Mouse (Mus musculus): ENCODE measurements around the gene Ndufb10. TPM values are rescaled to one million over a fixed set of nuclear protein-coding genes. Genes with fewer than 3 reads are reported as not detected.
"Not testable (repeated sequence)": the region's sequence is repeated elsewhere in the genome, so short reads cannot be mapped to it uniquely, and the experiment has no call there.

The Ndufb10 gene
- total RNA-seq, 4 experiments from 2014 or later: 975 to 1,073 (median 990) TPM

- no peak for DNase-seq (ENCODE audit: low spot score)
Measured at GRCm38 (mm10) chr17:24734513-24734912, 10.2 kb upstream of the Ndufb10 start.

GRCm38 (mm10) chr17:24733434-24734050 lies 9.3 kb upstream of the Ndufb10 start:
- DNase-seq (ENCODE audit: low spot score): no peak

- DNase-seq (ENCODE audit: low spot score): peak; percentile 63
Measured at GRCm38 (mm10) chr17:24732233-24732935, 8.1 kb upstream of the Ndufb10 start.

- DNase-seq (ENCODE audit: low spot score): no peak
Measured at GRCm38 (mm10) chr17:24730787-24731186, 6.5 kb upstream of the Ndufb10 start.

- DNase-seq (ENCODE audit: low spot score): no peak
Measured at GRCm38 (mm10) chr17:24729067-24729466, 4.8 kb upstream of the Ndufb10 start.

GRCm38 (mm10) chr17:24728184-24728583 lies 3.9 kb upstream of the Ndufb10 start:
- no peak for DNase-seq (ENCODE audit: low spot score)

- no peak for DNase-seq (ENCODE audit: low spot score)
Measured at GRCm38 (mm10) chr17:24727618-24728017, 3.3 kb upstream of the Ndufb10 start, which contains the start of gene Rpl3l. Gene Rpl3l, plus strand, starts transcription at chr17:24727820.

GRCm38 (mm10) chr17:24725637-24726390 lies 1.5 kb upstream of the Ndufb10 start:
- DNase-seq (ENCODE audit: low spot score): no peak

- no peak for DNase-seq (ENCODE audit: low spot score)
Measured at GRCm38 (mm10) chr17:24723881-24724180, 447 bp downstream of the Ndufb10 start.

GRCm38 (mm10) chr17:24723122-24723880 lies 977 bp downstream of the Ndufb10 start:
- DNase-seq (ENCODE audit: low spot score): no peak

- DNase-seq (ENCODE audit: low spot score): no peak
Measured at GRCm38 (mm10) chr17:24722220-24722924, 1.9 kb downstream of the Ndufb10 start.

GRCm38 (mm10) chr17:24721383-24721955 lies 2.8 kb downstream of the Ndufb10 start:
- DNase-seq (ENCODE audit: low spot score): not testable (repeated sequence)

GRCm38 (mm10) chr17:24720616-24721015 lies 3.7 kb downstream of the Ndufb10 start:
- DNase-seq (ENCODE audit: low spot score): not testable (repeated sequence)

- DNase-seq (ENCODE audit: low spot score): peak; percentile 97
Measured at GRCm38 (mm10) chr17:24719494-24720222, 4.6 kb downstream of the Ndufb10 start.

- not testable (repeated sequence) for DNase-seq (ENCODE audit: low spot score)
Measured at GRCm38 (mm10) chr17:24718938-24719337, 5.3 kb downstream of the Ndufb10 start.

GRCm38 (mm10) chr17:24717943-24718342 lies 6.3 kb downstream of the Ndufb10 start, which contains the start of the genes Rnf151 and Rps2:
Gene Rnf151, minus strand, starts transcription at chr17:24718063.
Gene Rps2, plus strand, starts transcription at chr17:24718116.
- no peak for DNase-seq (ENCODE audit: low spot score)

GRCm38 (mm10) chr17:24716166-24716682 lies 8.1 kb downstream of the Ndufb10 start:
- DNase-seq (ENCODE audit: low spot score): no peak

GRCm38 (mm10) chr17:24715556-24715955 lies 8.7 kb downstream of the Ndufb10 start:
- no peak for DNase-seq (ENCODE audit: low spot score)

- DNase-seq (ENCODE audit: low spot score): no peak
Measured at GRCm38 (mm10) chr17:24708646-24709045, 15.6 kb downstream of the Ndufb10 start.

Data from heart, adult 8-10 months (tissue).